Mouse (Mus musculus): ENCODE results near the gene Nlrp4b.
"Not testable (repeated sequence)": the region's sequence is repeated elsewhere in the genome, so short reads cannot be mapped to it uniquely, and the experiment has no call there.

Nlrp4b gene

DNA sequence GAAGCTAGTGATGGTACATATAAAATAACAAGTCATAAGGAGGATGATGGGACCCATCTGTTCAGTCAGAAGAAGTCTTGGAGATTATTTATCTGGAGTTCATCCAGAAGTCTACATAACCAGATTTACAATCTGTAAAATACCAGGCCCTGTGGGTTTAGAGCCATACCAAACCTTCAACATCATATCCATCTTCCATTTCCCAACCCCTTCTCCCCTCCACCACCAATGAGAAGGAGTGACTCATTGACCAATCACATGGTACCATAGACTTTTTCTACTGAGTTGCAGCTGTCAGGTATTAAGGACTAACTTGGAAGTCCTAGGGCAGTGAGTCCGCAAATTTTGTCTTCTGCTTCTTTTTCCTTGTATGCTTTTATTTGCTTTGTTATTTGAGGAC lies at the start of gene Nlrp4b:
Nlrp4b (plus strand) TSS at position 301 of the 400 bp plus-strand sequence.
- DNase-seq (ENCODE audit: low spot score), result no peak

DNA sequence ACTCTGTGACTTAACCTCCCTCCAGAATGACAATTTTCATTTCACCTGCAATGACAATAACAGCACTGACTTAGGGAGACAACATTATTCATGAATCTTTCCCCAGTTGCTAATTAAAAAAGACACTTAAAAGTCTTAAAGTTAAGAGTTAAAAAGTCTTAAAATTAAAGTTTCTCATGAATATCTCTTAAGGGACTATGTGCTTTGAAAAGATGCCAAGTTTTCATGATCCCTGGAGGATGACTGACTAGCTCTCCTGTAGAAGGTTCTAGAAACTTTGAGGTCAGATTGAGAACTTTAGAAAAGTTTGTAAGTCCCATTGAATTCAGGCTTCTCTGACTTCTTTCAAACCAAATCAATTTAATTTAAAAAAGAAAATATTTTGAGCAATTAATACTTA lies 66.7 kb downstream of the Nlrp4b start, which contains the start of gene Vmn1r71:
Vmn1r71 (minus strand) TSS at position 101 of the 400 bp plus-strand sequence.
- DNase-seq (ENCODE audit: low spot score), result no peak

DNA sequence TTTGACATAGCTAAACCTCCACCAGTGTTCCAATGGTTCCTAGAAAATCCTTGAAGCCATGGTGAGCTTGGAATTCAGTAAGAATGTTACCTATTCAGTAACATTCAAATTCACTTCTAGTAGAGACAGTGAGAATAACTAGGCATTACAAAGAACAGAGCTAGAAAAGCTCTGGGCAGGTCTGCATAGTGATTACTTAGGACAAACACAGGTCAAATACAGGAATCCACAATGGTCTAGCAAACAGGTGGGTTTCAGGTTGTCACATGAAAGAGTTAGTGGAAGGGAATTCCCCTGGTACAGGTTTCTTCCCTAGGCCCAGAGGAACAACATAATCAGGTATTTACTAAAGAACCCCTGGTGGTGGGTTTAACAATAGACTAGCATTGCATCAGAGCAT lies 70.0 kb downstream of the Nlrp4b start:
- DNase-seq (ENCODE audit: low spot score), result not testable (repeated sequence)

Measured in ovary, adult 18-20 months (tissue).